Mouse (Mus musculus): ENCODE measurements around the gene Rpl11.
"Not testable (repeated sequence)": the region's sequence is repeated elsewhere in the genome, so short reads cannot be mapped to it uniquely, and the experiment has no call there.

Rpl11 gene

GRCm38 (mm10) chr4:136025350-136025749 lies 27.9 kb downstream of the Rpl11 start:
- DNase-seq, result no peak

- DNase-seq, result peak; percentile 36 to 38
Measured at GRCm38 (mm10) chr4:136022924-136023323, 30.3 kb downstream of the Rpl11 start.

DNA sequence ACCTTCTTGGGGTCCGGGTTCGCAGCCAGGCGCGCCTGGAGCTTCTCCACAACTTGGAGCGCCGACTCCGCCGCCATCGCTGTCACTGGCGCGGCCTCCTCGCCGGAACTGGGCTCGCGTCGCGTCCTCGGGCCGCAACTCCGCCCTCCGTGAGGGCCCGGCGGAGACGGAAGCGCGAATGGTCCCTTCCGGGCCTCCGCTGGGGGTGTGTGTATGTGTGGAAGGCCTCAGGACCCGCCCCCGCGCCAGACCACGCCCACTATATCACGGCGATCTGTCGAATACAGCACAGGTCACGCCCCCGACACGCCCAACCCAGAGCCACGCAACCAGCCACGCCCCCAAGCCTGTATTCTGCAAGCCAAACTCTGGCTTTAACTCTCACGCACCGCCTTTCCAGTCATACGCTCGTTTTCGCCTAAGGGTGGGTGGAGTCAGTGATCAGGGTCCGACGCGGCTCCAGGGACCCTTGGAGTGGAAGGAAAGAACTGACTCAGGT lies 31.6 kb downstream of the Rpl11 start, which contains the start of gene Eloa:
Eloa (minus strand) TSS at position 215 of the 499 bp plus-strand sequence.
- peak; percentile 99 to 100 for DNase-seq

GRCm38 (mm10) chr4:136020743-136021548 lies 32.3 kb downstream of the Rpl11 start:
- DNase-seq, result peak; percentile 12 to 25

DNA sequence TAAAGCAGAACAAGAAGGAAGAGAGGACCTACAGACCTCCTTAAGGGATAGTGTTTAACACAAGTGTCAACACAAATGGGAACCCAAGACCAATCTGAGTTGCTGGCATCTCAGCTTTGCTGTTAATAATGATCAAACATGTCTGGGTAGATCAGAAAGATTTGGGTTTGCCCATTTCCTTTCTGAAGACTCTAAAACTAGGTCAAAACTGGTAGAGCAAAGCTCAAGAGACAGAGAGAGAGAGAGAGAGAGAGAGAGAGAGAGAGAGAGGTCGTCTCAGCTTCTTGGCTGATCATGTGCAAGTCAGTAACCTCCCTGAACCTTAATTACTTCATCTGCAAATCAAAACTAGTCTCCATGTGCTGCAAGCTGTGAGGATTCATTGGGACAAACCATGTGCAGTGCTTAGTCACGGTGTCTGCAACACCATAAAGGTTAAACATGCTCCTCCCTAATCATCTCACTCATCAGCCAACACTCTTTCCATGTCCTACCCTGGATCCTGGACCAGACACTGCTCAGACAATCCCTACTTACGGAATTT lies 37.1 kb downstream of the Rpl11 start:
- no peak for DNase-seq

DNA sequence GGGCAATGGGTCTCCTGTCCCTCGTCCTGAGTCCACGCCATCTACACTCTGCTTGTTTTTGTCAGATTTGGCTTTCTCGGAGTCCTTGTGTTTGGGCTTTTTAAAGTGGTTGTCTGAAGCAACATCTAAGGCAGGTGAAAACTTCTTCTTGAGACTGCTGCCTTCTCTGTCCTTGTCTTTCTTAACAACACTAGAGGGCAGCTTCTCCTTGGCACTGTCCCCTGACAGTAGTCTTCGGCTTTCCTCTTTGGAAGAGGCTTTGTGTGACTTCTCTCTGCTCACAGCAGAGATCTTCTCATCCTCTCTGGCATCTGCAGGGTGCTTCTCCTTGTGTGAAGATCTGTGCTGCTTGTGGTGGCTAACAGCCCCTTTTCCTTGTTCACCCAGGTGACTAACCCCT lies 42.6 kb downstream of the Rpl11 start:
- DNase-seq, result no peak

GRCm38 (mm10) chr4:136008782-136009447 lies 44.3 kb downstream of the Rpl11 start:
- no peak for DNase-seq

GRCm38 (mm10) chr4:136006821-136007220 lies 46.4 kb downstream of the Rpl11 start:
- no peak for DNase-seq

DNA sequence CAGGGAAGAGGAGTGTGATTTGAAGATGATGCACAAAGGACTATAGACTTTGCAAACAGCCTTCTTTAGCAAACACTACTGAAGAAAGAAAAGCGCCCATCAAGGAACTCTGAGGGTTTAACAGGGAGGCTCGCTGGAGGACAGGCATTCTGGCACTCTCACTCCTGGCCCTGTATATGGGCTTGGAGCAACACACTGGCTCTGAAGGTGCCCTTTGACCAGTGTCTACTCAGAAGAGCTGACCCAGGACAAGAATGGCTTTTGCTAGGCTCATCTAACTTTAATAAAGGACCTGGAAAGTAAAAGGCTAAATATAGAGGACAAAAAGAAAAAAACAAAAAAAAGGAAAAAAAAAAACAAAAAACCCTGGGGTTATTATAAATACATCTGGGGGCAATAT lies 48.3 kb downstream of the Rpl11 start:
- DNase-seq, result no peak

GRCm38 (mm10) chr4:136004107-136004675 lies 49.0 kb downstream of the Rpl11 start:
- DNase-seq, result no peak

GRCm38 (mm10) chr4:135995118-135995517 lies 58.1 kb downstream of the Rpl11 start:
- no peak for DNase-seq

GRCm38 (mm10) chr4:135993941-135994340 lies 59.3 kb downstream of the Rpl11 start:
- no peak for DNase-seq

GRCm38 (mm10) chr4:135987714-135988113 lies 65.5 kb downstream of the Rpl11 start:
- DNase-seq, result peak; percentile 44 to 46

GRCm38 (mm10) chr4:135986943-135987710 lies 66.1 kb downstream of the Rpl11 start, which contains the start of gene Pithd1:
Pithd1 (minus strand) TSS chr4:135987264.
- peak; percentile 96 for DNase-seq

GRCm38 (mm10) chr4:135986301-135986942 lies 66.8 kb downstream of the Rpl11 start:
- DNase-seq, result no peak

- DNase-seq, result peak in 1 of 2 experiments; percentile 9
Measured at GRCm38 (mm10) chr4:135985769-135986168, 67.5 kb downstream of the Rpl11 start.

GRCm38 (mm10) chr4:135985193-135985592 lies 68.0 kb downstream of the Rpl11 start:
- DNase-seq, result no peak

- no peak for DNase-seq
Measured at GRCm38 (mm10) chr4:135984556-135984955, 68.7 kb downstream of the Rpl11 start.

- peak; percentile 39 to 45 for DNase-seq
Measured at GRCm38 (mm10) chr4:135981524-135982063, 71.6 kb downstream of the Rpl11 start.

DNA sequence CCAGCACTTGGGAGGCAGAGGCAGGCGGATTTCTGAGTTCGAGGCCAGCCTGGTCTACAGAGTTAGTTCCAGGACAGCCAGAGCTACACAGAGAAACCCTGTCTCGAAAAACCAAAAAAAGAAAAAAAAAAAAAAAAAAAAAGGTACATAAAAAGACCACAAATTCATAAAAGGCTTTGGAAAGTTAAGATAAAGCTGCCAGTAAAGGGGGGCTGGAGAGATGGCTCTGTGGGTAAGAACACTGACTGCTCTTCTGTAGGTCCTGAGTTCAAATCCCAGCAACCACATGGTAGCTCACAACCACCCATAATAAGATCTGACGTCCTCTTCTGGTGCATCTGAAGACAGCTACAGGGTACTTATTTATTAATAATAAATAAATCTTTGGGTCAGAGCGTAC lies 73.0 kb downstream of the Rpl11 start:
- DNase-seq, result not testable (repeated sequence)
